Mouse (Mus musculus): ENCODE data around the gene Thra.

Thra gene

DNA sequence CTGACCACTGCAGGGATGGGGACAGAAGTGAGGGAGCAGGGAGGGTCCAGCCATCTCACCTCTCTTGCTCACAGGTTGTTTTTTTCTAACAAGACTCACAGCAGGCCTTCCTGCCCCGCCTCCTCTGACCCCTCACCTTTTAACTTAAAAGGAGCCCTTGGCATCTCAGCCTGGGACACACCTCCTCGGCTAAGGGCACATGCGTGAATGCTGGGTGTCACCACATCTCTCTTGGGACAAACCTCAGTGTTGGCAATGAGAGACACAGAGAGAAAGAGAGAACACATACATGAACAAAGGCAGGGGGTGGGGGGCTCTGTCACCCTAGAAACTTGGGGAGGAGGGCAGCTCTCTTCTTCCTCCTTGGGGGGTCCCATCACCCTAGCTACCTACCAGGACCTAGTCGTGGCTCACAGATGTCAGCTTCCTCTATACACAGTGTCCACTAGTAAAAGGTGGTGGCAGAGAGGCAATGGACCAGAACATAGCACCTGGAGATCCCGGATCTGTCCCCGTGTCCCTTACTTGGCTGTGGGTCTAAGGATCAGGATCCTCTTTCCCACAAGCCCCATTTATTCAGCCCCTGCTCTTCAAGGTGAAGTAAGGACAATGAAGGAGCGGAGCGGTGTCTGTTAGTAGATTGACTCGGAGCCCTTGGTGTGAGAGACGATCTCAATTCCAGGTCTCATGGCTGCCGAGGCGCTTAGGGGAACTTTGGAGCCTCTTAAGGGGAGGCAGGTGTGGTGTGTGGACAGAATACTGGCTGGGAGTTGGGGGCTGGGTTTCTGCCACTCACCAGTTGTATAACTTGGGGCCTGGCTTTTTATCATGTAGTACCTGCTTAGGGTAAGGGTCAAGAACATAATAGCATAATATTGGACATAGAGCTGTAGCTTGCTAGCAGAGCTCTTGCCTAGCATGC, 5.8 kb downstream of the Thra start:
- no peak for DNase-seq (ENCODE audit: low spot score)

DNA sequence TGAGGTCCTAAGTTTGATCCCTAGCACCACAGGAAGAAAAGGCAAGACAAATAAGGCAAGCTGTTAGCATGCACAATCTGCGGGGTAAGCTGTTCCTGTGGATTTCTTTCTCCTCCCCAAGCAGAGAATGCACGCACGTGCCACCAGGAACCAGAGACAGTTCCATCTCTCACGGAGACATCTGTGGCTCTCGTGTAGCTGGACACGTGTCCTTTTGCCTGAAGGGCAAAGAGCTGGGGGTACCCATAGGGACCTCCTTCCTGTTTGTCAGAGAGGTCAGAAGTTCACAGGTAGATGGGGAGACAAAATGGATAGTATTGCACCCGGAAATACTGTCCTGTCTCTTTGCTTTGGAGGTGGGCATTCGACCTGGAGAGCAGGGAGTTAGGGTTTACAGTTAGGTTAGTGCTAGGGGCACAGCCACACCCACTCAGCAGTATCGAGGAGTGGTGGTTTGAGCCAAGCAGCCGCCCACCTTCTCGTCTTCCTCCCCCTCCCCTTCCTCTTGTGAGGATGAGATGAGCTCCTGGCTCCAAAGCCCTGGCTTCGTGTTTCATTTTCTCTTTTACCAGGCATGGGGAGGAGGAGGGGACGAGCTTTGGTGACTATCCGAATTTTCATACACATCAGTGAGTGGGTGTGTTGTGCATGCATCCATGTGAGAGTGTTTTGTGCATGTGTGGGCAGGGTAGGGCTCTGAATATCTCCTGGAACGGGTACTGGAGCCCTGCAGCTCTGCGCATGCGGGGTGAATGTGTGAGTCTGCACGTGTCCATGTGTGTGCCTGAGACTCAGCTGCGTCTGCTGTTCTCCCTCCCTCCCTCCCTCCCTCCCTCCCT, 6.6 kb downstream of the Thra start:
- DNase-seq (ENCODE audit: low spot score): no peak

DNA sequence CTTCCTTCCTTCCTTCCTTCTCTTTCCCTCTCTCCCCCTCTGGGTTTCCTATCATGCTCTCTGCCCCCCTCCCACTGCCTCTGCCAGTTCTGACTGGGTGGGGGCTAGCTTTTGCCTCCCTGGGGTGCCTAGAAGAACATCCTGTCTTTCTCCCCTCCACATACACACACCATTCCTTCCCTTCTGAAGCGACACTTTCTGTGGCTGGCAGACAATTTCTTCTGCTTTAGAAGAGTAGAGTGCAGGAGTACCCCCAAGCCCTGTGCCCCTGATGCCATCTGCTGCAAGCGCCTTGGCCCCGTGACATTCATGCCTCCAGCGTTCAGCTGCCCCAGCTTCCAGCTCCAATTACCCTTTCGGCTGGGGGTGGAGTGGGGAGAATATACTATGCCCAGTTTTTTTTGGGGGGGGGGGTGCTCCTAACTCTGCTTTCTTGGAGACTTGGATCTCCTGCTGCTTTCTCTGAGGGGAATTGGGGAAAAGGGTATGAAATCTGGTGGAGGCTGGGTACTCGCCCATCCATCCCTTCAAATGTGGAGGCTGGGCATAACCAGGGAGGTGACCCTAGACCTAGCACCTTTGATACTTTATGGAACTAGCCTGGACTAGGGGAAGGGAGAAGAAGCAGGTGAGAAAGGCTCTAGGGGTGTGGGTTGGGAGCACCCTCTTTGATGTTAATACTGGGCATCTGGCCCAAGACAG, 7.5 kb downstream of the Thra start:
- DNase-seq (ENCODE audit: low spot score): no peak

DNA sequence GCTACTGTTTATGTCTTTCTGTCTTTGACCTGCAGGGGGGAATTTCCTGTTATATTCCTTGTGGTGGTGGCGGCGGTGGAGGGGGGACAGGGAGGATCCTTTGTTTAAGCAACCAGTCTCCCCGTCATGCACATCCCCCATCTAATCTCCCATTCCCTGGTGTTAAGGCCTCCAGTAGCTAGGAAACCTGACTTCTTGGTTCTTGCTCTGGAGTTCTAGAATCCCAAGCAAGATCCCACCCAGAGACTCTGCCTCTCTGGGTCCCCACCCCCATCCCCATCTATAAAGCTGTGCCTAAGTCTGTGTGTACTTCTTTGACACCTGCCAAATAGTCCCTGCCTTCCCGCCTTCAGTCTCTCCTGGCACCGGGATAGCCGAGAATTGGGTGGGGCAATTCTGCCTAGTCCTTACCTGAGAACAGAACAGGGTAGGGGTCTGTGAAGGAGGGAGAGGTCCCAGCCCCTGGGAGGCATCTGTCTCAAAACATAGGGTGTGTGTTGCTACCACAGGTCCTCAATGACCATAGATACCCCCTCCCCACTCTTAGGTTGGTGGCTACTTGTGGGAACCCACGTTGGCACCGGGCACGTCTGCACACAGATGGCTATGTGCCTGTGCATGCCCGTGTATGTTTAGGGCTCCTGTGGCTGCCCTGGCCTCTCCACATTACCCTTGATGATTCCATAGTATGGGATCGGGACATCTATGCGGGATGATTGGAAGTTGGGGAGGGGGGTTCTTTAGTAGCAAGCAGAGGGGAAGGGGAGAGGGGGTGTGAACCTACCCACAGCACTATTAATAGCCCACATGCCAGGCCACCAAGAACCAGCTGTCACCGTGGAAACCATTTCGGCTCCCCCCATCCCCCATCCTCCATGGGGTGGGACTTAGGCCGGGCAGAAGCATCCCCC, 8.3 kb downstream of the Thra start:
- no peak for DNase-seq (ENCODE audit: low spot score)

DNA sequence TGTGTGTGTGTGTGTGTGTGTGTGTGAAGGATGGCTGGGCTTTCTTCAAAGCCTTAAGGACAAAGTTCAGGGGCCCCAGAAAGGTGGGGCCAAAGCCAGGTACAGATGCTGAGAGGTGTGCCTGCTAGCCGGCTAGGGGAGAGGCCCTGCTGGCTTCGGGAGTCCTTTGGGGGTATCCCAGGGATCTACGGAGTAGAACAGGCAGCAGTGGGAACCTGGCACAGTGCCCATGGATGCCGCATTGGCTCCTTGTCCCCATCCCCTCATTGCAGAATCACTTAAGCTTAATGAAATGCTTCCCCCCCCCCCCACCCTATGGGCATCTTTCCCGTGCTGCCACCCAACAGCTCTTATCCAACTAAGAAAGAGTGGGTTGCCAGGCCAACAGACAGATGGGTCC, 9.3 kb downstream of the Thra start:
- DNase-seq (ENCODE audit: low spot score): no peak

DNA sequence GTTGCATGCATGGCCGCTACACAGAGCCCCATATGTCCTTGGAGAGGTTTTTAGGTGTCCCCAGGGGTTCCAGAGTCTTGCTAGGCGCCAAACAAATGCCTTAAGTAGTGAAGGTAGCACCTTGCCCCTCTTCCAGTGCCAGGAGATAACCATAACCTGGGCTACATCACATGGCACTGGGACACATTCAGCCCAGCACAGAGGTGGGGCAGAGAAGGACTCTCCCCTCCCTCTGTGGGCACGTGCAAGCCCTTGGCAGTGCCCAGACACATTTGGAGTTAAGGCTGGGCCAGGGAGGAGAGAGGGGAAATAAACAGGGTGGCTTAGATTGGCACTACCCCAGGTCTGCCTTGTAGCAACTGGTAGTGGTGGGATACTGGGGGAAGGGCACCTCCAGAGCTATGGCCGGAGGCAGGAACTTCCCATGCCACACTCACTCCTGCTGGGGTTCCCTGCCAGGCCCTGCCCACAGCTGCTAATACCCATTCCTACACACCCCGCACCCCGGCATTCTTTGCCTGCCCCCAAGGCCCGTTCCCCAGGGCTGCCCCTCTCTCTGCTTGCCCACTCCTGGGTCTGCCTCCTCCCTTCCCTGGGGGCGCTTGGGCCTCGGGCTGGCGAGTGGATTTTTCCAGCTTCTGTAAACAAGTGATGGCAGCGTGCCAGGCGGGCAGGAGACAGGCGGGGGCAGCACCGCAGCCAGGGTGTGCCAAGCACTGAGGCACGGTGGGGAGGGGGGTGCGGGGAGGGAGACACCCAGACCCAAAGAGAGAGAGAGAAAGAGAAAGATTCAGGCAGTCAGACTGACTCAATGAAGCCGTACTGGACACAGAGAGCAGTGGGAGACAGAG, 10.1 kb downstream of the Thra start:
- no peak for DNase-seq (ENCODE audit: low spot score)

DNA sequence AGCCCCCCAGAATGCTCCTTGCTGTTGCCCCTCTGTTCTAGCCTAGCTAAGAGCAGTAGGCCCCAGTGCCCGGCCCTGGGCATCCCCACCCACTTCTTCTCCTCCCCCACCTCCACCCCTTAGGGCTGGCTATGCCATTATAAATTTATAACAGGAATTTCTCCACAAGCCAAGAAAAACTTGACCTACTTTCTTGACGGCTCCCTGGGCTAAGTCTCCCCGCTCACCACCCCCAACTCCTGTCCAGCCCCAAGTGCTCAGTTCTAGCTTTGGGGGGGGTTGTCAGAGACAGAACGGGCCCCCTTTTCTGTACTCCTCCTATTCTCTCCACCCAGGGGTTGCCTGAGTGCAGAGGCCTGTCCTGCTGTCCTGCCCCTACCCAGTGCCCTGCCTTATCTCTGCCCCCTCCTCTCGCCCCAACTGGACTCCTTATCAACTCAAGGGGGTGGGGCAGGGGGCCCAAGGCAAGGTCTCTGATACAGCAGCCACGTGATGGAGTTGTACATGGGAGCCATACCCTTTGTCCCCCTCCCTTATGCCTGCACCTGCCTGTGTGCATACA, 10.9 kb downstream of the Thra start:
- DNase-seq (ENCODE audit: low spot score): no peak

DNA sequence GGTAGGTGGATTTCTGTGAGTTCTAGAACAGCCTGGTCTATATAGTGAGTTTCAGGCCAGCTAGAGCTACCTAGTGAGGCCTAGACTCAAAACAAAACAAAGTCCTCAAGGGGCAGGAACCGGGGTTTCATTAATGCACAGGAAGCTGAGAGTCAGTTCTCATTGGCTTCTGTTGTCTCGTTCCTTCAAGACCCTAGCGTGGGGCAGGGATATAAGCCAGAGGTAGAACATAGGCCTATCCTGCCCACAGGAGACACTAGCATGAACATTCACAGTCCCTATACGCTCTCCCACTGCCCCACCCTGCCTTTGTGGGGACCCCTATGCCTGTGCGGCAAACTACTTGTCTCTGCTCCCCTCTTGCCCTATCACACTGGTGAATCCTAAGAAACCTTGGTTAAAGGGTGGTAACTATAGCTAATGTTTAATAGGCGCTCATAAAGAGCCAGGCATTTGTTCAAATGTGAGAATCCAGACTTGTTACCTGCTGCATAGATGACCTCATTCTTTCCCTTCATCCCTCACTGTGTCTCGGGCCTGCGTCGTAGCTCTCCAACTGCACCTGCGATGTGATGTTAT, 12.2 kb downstream of the Thra start:
- no peak for DNase-seq (ENCODE audit: low spot score)

DNA sequence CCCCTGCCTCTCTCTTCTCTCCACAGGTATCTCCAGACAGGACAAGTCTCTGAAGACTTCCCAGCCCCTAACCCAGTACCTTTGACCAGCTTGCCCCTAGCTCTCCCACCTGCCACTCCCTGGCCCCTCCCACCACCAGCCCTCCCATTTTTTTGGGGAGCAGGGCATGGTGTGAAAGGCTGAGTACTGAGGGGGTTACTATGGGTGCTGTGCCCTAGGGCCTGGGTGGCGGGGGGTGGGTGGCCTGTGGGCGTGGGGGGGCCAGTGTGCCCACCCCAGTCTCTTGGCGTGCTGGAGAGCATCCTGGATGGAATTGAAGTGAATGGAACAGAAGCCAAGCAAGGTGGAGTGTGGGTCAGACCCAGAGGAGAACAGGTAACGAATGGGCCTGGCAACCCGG, 12.8 kb downstream of the Thra start:
- no peak for DNase-seq (ENCODE audit: low spot score)

DNA sequence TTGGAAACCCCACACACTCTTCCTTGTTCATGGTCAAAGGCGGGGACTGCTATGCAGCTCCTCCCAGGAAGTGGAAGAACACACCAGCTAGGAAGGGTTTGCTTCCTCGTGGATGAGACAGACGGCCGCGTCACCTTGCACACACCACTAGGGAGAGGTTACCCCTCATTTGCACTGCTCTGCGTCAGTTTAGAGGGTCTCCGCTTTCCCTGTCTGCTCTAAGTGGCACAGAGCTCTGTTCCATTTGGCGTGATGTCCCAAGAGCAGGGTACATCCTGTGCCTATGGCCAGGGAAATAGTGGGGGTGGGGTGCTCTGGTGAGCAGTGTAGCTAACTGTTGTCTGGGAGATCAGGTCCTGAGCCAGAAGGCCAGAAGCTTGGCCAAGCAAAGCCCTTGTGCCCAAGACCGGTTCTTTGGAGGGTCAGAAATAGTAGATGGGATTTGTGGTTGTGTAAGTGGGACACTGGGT, 13.7 kb downstream of the Thra start:
- DNase-seq (ENCODE audit: low spot score): no peak

DNA sequence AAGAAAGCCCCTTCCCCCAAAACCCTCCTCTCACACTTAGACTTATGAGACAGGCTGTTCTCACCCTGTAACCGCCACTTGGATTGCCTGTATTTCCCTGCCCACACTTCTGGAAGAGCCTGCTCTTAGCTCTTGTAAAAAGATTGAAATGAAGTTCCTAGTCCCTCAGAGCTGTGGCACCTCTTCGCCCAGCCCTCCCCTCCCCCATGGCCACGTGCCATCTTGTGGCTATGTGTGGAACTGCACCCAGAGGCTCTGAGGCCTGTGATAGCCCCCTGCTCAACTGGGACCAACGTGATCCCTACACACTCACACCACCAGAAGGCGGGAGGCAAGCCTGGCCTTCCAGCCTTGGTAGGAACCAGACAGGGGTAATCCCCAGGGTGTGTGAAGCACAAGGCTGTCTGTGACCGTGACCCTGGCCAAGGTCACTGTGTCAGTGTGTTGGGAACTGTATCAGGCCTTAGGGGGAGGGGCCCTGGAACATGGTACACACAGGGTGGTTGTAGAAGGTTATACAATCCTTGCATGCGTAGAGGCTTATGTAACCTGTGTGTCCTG, 14.3 kb downstream of the Thra start:
- DNase-seq (ENCODE audit: low spot score): no peak

DNA sequence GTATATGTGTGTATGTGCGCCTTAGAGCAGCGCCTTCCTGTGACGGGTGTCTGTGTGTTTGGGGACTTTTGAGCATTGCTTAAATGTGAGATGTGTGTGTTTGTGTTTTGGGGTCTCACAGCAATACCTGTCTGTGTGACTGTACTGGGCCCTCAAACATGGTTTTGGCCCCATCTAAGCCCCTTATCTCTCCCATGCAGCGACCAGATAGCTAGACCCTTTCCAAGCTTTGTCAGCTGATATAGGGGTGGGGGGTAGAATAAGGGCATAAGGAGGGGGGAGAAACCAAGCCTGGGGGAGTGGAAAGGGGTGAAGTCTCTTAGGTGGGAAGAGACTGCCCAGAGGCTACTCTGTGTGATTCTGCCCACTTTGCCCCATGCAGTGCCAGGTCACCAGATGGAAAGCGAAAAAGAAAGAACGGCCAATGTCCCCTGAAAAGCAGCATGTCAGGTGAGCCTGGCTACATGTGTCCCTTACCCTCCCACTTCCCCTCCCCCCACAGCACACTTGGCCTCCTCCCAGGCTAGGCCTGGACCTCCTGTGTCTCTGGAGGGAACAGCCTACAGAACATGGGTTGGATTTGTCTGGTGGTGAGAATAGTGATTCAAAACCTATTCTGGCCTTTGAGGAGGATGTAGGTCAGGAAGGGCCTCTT, 15.4 kb downstream of the Thra start:
- no peak for DNase-seq (ENCODE audit: low spot score)

DNA sequence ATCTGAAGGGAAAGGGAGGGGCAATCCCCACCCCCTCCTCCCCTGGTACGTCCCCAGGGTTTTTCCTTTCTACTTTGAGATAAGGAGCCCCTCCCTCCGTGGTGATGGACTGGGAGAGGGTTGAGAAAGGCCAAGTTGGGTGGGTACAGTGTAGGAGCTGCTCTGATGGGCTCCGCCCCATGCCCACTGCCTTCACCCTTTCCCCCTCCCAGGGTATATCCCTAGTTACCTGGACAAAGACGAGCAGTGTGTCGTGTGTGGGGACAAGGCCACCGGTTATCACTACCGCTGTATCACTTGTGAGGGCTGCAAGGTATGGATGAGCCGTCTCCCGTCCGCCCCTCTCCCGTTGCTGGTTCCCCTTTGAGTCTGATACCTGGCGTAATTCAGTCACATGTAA, 16.3 kb downstream of the Thra start:
- no peak for DNase-seq (ENCODE audit: low spot score)

DNA sequence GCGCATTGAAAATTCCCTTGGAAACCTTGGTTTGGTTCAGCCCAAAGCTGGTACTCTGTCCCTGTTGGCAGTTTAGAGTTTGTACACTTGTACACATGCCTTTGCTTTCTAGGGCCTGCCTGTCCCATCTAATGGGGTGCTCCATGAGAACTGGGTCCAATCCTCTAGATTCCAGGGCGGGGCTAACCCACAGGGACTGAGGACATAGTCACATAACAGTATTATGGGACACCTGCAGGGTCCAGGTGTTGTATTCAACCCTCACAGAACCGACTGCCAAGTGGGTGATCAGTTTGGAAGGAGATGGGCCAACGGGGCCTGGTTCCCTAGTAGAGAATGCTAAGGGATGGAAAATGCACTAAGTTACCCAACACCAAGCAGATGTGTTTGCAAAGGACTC, 21.5 kb downstream of the Thra start:
- DNase-seq (ENCODE audit: low spot score): no peak

DNA sequence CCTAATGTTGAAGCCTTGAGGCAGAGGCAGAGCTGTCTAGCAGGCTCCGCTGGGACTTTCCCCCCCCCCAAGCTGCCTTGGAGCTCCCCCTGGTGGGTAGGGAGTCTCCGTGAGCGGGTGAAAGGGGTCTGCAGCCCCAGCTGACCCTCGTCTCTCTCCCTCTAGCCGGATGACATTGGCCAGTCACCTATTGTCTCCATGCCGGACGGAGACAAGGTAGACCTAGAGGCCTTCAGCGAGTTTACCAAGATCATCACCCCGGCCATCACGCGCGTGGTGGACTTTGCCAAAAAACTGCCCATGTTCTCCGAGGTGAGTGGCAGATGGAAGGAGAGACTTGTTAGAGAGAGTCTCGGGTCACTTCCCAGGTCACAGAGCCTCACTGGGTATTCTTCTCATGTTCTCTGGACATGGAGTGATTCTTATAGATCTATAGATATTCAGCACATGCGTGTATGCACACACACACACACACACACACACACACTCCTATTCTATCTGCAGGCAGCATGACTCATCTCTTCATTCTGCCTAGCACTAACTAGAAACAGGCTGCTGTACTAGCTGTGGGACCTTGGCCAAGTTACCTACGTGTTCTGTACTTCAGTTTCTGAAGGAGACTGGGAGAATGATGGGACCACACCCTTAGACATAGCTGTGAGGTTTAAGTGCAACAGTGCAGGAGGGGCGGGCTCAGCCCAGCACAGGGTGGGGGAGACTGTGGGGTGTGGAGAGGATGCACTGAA, 22.5 kb downstream of the Thra start:
- DNase-seq (ENCODE audit: low spot score): no peak

DNA sequence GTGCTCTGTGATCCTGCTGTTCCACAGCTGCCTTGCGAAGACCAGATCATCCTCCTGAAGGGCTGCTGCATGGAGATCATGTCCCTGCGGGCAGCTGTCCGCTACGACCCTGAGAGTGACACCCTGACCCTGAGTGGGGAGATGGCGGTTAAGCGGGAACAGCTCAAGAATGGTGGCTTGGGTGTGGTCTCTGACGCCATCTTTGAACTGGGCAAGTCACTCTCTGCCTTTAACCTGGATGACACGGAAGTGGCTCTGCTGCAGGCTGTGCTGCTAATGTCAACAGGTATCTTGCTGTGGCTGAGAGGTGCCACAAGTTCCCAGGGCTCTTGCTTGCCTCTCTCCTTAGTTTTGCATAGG, 23.0 kb downstream of the Thra start:
- no peak for DNase-seq (ENCODE audit: low spot score)

DNA sequence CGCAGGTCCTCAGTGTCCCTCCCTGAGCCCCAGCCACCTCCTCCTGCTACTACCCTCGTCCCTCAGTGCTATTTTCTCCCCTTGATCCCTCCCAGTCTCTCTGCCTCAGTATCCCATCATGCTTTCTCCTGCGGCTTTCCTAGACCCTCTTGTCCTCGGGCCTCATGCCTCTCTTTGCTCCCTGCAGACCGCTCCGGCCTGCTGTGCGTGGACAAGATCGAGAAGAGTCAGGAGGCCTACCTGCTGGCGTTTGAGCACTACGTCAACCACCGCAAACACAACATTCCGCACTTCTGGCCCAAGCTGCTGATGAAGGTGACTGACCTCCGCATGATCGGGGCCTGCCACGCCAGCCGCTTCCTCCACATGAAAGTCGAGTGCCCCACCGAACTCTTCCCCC, 23.7 kb downstream of the Thra start:
- DNase-seq (ENCODE audit: low spot score): no peak

DNA sequence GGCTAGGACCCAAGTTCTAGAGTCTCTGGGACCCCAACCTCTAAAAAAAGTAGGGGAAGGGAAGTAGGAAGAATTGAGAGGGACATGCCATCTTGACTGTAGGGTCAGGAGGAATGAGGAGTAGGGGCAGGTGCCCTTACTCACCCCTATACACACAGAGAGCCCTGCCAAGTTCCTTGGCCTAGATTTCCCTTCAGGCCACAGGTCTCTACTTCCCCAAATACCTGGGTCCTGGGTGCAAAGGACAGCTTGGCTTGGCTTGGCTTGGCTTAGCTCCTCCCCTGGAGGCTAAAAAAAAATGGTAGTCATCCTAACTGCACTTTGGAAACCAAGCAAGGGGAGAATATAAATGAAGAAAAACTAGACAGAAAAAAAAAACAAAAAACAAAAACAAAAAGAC, 24.3 kb downstream of the Thra start:
- DNase-seq (ENCODE audit: low spot score): no peak

Data from ovary, postnatal 10 days (tissue).